Mouse (Mus musculus) frontal cortex, postnatal 25 days (tissue): ENCODE results near the gene Tbrg4.

Experiments
- DNase-seq, 2 experiments: peaks; one replicate each; pipeline ENCODE4 v3.0.0; 2022; ENCODE audit warnings: low spot score in 2 of 2

Tbrg4 gene

DNA sequence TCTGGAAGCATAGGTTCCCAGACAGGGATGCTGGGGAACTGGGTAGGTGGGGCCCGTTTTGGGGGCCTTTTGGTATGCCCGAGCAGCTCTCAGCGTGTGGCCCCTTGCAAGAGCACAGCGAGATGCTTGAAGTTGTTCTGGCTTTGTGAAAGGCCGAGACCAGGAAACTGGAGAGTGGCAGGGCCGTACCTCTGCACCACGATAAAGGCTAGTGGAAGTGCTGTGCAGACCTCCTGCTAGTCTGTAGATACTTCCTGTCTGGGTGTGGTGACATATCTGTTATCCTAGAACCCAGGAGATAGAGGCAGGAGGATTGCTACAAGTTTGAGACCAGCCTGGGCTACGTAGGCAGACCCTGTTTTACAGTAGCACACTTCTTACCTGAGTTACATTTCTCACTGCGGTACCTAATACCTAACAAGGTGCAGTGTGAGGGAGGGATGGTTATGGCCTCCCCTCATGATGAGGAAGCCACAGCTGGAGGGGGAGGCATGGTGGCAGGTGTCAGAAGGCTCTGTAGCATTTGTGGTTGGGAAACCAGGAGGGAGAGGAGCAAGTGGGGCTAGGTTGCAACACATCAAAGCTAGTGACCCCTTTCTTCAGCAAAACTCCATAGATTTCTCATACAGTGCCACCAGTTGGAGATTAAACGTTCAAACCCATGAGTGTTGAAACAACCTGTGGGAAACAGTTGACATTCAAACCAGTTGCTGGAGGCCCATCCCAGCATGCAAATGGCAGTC lies 34.8 kb downstream of the Tbrg4 start:
- no peak for DNase-seq

DNA sequence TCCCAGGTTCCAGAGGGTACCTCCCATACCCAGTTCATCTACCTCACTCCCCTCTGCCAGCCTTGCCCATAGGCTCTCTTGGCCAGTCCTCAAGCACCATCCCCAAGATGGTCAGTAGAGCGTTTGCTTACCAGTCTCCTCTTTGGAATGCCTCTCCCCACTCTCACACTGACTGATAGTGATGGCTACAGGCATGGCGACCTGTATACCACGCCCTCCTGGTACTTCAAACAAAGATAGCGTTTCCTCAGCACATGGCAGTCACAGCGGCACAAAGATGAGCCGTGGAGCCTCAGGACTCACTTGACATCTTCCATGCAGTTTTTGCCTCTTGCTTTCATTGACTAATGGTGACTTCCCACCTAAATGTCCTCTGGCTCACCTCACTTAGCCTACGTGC lies 36.0 kb downstream of the Tbrg4 start:
- DNase-seq: no peak

DNA sequence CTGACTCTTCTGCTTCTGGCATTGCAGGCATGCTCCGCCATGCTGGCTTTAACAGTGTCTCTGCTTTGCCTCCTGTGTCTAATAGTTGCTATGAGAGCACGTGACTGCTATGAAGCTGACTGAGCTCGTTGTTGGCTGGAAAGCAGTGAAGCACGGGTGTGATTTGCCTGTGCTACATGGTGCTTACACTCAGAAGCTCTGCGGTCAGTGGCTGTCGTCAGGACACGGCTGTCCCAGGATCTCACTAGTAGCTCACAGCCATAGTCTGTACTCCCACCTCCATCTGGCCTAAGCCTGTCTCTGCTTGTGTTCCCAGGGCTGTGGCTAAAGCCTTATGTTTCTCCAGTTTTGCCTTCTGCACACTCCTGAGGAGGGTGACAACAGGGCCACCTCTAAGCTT lies 37.6 kb downstream of the Tbrg4 start:
- no peak for DNase-seq

- DNase-seq: no peak
Measured at GRCm38 (mm10) chr11:6587249-6587940, 38.5 kb downstream of the Tbrg4 start.

DNA sequence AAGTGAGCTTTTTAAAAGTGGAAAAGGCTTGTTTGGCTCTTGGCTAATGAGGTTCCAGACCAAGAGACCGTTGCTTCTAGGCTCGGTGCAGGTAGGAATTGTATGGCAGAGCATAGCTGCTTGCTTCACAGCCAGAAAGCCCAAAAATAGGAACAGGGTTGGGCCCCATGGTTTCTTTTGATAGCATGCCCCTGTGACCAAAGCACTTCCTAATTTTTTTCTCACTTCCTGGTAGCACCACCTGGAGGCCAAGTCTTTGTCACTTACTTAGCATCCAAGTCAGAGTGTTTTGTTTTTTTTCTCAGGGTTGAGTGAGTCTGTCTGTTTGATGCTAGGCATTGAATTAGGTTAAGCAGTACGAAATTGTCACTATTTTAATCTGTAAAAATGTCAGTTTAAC lies 39.2 kb downstream of the Tbrg4 start:
- DNase-seq: no peak

DNA sequence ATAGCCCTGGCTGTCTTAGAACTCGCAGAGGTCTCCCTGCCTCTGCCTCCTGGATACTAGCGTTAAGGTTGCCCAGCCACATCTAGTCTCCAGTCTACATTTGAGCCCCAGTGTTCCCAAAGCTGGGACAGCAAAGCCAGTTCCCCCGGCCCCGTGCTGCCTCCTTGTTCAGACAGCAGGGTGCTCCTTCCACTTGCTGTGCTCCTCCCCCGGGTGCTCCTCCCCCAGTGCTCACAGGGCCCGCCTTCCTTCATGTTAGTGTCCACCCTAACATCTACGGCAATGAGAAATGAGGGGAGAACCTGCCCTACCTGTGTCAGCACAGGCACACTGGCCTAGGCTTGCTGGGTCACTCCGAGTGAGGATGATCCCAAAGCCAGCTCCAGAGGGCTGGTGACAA lies 40.1 kb downstream of the Tbrg4 start:
- no peak for DNase-seq

DNA sequence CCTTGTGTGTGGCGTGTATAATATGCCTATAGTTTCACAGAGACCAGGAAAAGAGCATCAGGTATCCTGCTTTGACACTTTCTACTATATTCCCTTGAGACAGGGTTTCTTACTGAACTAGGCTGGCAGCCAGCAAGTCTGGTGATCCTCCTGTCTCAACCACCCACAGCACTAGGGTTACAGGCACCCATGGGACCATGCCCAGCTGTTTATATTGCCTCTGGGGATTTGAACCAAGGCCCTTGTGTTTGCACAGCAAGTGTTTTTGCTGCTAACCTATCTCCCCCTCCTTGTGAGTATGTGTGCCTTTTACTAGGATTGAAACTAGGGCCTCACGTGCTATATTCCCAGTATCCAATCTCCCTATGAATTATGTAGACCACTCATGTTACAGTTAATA lies 44.3 kb downstream of the Tbrg4 start:
- DNase-seq: no peak

DNA sequence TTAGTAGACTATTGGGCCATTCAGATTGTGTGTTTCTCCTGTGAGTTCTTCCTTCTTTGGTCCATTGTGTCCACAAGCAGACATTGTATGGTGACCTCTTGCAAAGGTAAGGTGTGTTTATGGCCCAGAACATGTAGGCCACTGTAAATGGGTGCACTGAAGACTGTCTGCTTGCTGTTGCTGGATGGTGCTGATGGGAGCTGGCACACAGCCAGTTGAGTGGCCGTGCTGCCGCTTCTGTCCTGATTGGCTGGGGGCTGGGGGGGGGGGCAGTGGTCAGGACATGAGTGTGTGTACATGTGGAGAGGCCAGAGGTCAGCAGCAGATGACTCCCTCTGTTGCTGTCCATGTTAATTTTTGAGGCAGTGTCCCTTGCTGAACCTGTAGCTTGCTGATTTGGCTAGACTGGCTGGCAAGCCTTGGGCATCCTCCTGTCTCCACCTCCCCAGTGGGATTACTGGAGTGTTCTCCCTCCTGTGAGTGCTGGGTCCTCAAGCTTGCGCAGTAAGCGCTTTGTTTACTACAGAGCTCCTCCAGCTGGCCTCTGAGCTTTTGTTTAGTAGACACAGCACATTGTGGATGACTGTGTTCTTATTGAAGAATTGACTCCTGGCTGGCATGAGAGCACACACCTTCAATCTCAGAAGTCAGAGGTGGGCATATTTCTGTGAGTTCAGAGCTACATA lies 45.7 kb downstream of the Tbrg4 start:
- no peak for DNase-seq

DNA sequence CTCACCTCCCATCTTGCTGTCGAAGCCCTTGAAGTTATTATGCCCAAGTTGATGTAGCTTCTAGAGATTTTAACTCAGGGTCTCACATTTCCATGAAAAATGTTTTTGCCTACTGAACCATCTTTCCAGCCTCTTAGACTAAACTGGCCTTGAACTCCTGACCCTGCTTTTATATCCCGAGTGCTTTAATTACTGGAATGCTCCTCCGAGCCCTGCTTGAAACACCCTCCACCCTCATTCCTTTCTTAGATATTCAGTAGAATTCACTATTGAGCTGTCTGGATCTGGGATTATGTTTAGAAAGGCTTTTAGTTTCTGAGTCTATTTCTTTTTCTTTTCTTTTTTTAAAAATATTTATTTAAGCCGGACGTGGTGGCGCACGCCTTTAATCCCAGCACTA lies 46.5 kb downstream of the Tbrg4 start:
- DNase-seq: no peak

- no peak for DNase-seq
Measured at GRCm38 (mm10) chr11:6576151-6576550, 49.7 kb downstream of the Tbrg4 start.

- no peak for DNase-seq
Measured at GRCm38 (mm10) chr11:6569410-6569777, 56.5 kb downstream of the Tbrg4 start.

DNA sequence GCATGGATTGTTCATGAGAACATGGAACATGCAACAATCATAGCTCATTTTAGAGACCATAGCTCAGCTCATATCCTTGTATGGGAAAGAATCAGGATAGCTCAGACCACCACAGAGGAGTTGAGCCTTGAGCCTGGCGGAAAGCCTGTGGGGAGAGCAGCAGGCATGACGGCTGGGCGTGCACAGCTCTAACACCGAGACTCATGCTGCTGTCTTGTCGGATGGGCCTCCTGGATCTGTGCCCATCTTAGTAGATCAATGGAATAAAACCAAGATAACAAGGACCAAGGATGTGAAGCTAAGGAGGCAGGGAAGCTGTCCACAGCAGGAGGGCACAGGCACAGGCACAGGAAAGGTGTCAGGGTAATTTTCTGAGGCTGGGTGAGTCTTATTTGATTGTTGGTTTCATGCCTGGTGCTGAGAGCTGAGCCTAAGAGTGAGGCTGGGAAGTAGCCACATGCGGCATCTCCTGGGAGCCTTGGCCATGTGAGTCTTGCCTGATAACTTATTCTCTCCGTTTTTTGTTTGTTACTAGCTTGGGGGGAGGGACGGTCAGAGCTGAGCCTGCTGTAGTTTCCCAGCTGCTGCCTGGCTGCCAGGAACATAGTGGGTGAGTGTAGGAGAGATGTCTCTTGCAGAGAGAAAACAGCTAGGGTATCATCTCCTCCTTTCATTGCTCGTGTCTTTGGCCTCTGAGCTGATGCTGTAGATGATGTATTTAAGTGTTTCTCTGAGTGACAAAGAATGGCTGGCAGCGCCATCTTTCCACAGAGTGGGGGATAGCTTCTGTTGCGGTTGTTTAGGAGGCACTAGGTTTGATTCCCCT lies 57.1 kb downstream of the Tbrg4 start:
- peak in 1 of 2 experiments; percentile 15 for DNase-seq

- DNase-seq: no peak
Measured at GRCm38 (mm10) chr11:6567951-6568350, 57.9 kb downstream of the Tbrg4 start.

DNA sequence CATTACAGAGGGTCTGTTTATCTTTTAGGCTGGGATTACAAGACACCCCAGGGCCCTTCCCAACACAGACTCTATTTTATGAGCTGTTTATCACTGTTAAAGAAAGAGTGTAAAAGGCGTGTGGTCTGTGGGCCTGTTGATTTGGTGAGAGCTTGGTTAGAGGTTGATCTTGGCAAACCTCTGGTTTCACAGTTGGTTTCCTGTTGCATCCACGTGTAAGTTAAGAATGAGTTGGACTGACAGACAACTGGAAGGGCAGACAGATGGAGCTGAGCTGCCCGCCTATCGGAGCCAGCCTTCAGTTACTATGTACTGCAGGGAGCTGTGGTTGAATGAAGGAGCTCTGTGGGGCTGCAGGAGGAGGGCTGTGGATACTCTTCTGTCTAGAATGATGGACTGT lies 59.4 kb downstream of the Tbrg4 start:
- DNase-seq: no peak
